22 mouse cellular contexts compared by ENCODE assay signal in the genomic region with DNA sequence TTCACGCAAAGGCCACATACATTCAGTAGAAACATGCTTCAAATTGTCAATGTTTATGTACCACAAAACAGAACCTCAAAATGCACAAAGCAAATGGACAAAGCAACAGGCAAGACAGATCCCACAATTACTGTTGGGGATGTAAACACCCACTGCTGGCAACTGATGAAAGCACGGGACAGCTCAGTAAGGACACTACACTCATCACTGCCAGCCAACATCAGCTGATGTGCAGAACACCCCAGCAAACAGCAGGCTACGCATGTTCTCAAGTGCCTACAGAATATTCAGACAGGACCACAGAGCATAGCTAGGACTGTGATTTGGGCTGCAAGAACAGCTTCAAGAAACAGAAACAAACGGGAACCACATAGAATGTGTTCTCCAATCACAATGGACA. TPM values are rescaled to one million over a fixed set of nuclear protein-coding genes. Genes with fewer than 3 reads are reported as not detected.
DNase-seq lines count a peak whose midpoint lies in the region; ATAC-seq and TF ChIP-seq lines count a peak whose summit lies in the region.
"Had no signal": no experiment of that assay in that cellular context is flagged by ENCODE, and none has a peak within 500 bp of the region (broad histone marks: within the 10 kb centered on the region; RNA-seq: fewer than 3 reads in every experiment).

No protein-coding gene starts in this region.

- ATAC-seq in lung, embryonic 14.5 days (ENCODE audit: insufficient read depth): no peak; the same call in 1 of the 2 replicates
- ATAC-seq: forebrain, postnatal 0 days had no signal

- TF ChIP-seq CTCF in lung, embryonic 14.5 days (IDR thresholded peaks at IDR 0.05; ENCODE audit: low read depth): no peak

- whole genome bisulfite sequencing in lung, embryonic 14.5 days: 67% methylated on average over 4 of the region's 4 CpGs

- no peak overlapping the region for H3K4me2 ChIP-seq in lung, embryonic 14.5 days
- H3K4me2 ChIP-seq: embryonic facial prominence, embryonic 12.5 days; heart, embryonic 12.5 days; hindbrain, embryonic 13.5 days; kidney, embryonic 15.5 days; limb, embryonic 15.5 days had no signal

- no peak overlapping the region for H3K27ac ChIP-seq in lung, embryonic 14.5 days (ENCODE audit: low read depth)
- H3K27ac ChIP-seq: embryonic facial prominence, embryonic 12.5 days; hindbrain, embryonic 13.5 days; kidney, embryonic 15.5 days; limb, embryonic 15.5 days had no signal

- H3K27me3 ChIP-seq in lung, embryonic 14.5 days (ENCODE audit: insufficient read depth, low read length): no peaks in the 10 kb centered on the region
- H3K27me3 ChIP-seq: embryonic facial prominence, embryonic 12.5 days; heart, embryonic 12.5 days; hindbrain, embryonic 13.5 days; kidney, embryonic 15.5 days; limb, embryonic 15.5 days had no signal

- H3K4me3 ChIP-seq in lung, embryonic 14.5 days (ENCODE audit: low read depth, low read length): no peak overlapping the region
- H3K4me3 ChIP-seq: embryonic facial prominence, embryonic 12.5 days; heart, embryonic 12.5 days; hindbrain, embryonic 13.5 days; kidney, embryonic 15.5 days; limb, embryonic 15.5 days had no signal

- H3K4me1 ChIP-seq in lung, embryonic 14.5 days (ENCODE audit: insufficient read depth): peaks cover 11% of the 10 kb centered on the region

- peak; percentile 96 for DNase-seq in heart, adult 11 months
- DNase-seq in heart, adult 8-10 months (ENCODE audit: low spot score): no peak
- peak; percentile 65 for DNase-seq in lung, embryonic 14.5 days
- no peak for DNase-seq in lung, postnatal 25 days (ENCODE audit: low spot score)
- DNase-seq in adrenal gland, postnatal 10 days: peak; percentile 64
- DNase-seq in brain, adult 2 months (ENCODE audit: low read depth, low spot score): peak; percentile 72
- no peak for DNase-seq in left cerebral cortex, postnatal 36 days (ENCODE audit: low spot score in 2 of 2)
- DNase-seq: cerebellum, adult 2 months; cerebellum, postnatal 25 days; forebrain, postnatal 0 days; gastrocnemius, postnatal 36 days; kidney, adult 11 months; kidney, postnatal 36 days; left cerebral cortex, postnatal 4 days; midbrain, embryonic 14.5 days; right cerebral cortex, postnatal 14 days; spleen, adult 18-20 months had no signal

- intact Hi-C loops in left cerebral cortex, postnatal 36 days (cut with DNase I): no loop called here

- H3K9me3 ChIP-seq in lung, embryonic 14.5 days (ENCODE audit: low read depth, low read length): no peaks in the 10 kb centered on the region
- H3K9me3 ChIP-seq: embryonic facial prominence, embryonic 12.5 days; heart, embryonic 12.5 days; hindbrain, embryonic 13.5 days; kidney, embryonic 15.5 days; limb, embryonic 15.5 days had no signal

- no peak overlapping the region for H3K9ac ChIP-seq in lung, embryonic 14.5 days
- H3K9ac ChIP-seq: embryonic facial prominence, embryonic 12.5 days; forebrain, postnatal 0 days; heart, embryonic 12.5 days; hindbrain, embryonic 13.5 days; kidney, embryonic 15.5 days; limb, embryonic 15.5 days had no signal

- no peaks in the 10 kb centered on the region for H3K36me3 ChIP-seq in lung, embryonic 14.5 days (ENCODE audit: insufficient read depth)
- H3K36me3 ChIP-seq: limb, embryonic 15.5 days had no signal

RNA-seq across cellular contexts. Expression of a gene that starts 8.3 kb away (rescaled TPM):
- 100 to 1,000 TPM; 124 to 170 (median 134) TPM for total RNA-seq in heart, adult 8-10 months (2022)
- polyA plus RNA-seq in lung, embryonic 14.5 days (2014; fragmentation: Nextera tagmentation; extraction: Ambion mirVana): 63.0 and 77.1 TPM in 2 replicates
- total RNA-seq in adrenal gland, postnatal 10 days (2021): 100 to 1,000 TPM; 113 to 121 TPM
- 10 to 100 TPM; 67.4 to 86.6 TPM for total RNA-seq in left cerebral cortex, postnatal 36 days (2021)

Comparison
In these comparisons a context has a peak if more than half of its experiments do, and no peak if none do; other contexts are left out.
1. DNase-seq: peak in heart, adult 11 months (single experiment), lung, embryonic 14.5 days (single experiment), adrenal gland, postnatal 10 days (single experiment) and brain, adult 2 months (single experiment); none in heart, adult 8-10 months (single experiment), lung, postnatal 25 days (single experiment) and left cerebral cortex, postnatal 36 days (0 of 2).